Mouse (Mus musculus) heart, adult 2 months (tissue): ENCODE measurements around the gene Svip. TPM values are rescaled to one million over a fixed set of nuclear protein-coding genes. Genes with fewer than 3 reads are reported as not detected.

ENCODE experiments used
- DNase-seq, 2 experiments: peaks; one replicate each; pipeline ENCODE4 v3.0.0; 2021
- H3K27ac ChIP-seq: fragments of 200-600 bp; 2 replicates; pipeline ENCODE4 v1.8.1; 2022
- H3K27me3 ChIP-seq: fragments of 200-500 bp; 2 replicates; pipeline ENCODE4 v1.6.1; 2012; ENCODE audit warnings: mild to moderate bottlenecking, low read length, inconsistent platforms, mixed read lengths; ENCODE audit not compliant: control insufficient read depth, insufficient read depth
- H3K36me3 ChIP-seq: fragments of 200-500 bp; 2 replicates; pipeline ENCODE4 v1.6.1; 2012; ENCODE audit warnings: low read length, inconsistent platforms; ENCODE audit not compliant: control insufficient read depth, insufficient read depth
- H3K4me1 ChIP-seq: fragments of 200-500 bp; 2 replicates; pipeline ENCODE4 v1.6.1; 2011; ENCODE audit warnings: low read length; ENCODE audit not compliant: control insufficient read depth, insufficient read depth
- H3K4me3 ChIP-seq: fragments of 200-600 bp; 2 replicates; pipeline ENCODE4 v1.8.1; 2022
- H3K79me2 ChIP-seq: fragments of 200-500 bp; replicated peaks from 2 replicates; pipeline ENCODE4 v1.6.1; 2012; ENCODE audit warnings: mild to moderate bottlenecking, inconsistent platforms, low read length, moderate library complexity, mixed read lengths; ENCODE audit not compliant: control insufficient read depth, insufficient read depth
- H3K9ac ChIP-seq: fragments of 200-500 bp; 2 replicates; pipeline ENCODE4 v1.6.1; 2012; ENCODE audit warnings: low read depth, mild to moderate bottlenecking, control low read depth, inconsistent platforms, low read length, mixed read lengths
- CTCF ChIP-seq: fragments of 200-600 bp; IDR thresholded peaks from 2 replicates; pipeline ENCODE4 v1.8.1; 2022; ENCODE audit warnings: antibody characterized with exemption, mild to moderate bottlenecking, moderate library complexity
- EP300 ChIP-seq: fragments of 200-500 bp; IDR thresholded peaks from 2 replicates; pipeline ENCODE4 v1.6.1; 2011; ENCODE audit warnings: low read depth, low read length, control low read depth; ENCODE audit not compliant: insufficient read depth
- POLR2A ChIP-seq: fragments of 200-500 bp; IDR thresholded peaks from 2 replicates; pipeline ENCODE4 v1.6.1; 2011; ENCODE audit warnings: mild to moderate bottlenecking, low read depth, low read length, control low read depth; ENCODE audit not compliant: insufficient read depth
- WGBS: fragments of 180-500 bp; shearing (Covaris S2); methylation state at CpG from one replicate; pipeline ENCODE4 v1.1.7; 2018; 5-methylcytosine and 5-hydroxymethylcytosine counted together
- intact Hi-C: fragments of 180-260 bp; cut with DNase I; formaldehyde crosslinking; loops from one replicate; pipeline ENCODE4 v1.15.1; 2025
- long read RNA-seq: library from polyadenylated mRNA; stranded (forward); transcript quantifications from one replicate; pipeline ENCODE4 v2.0.0, GENCODE M21; 2021
- polyA plus RNA-seq: library from polyadenylated mRNA; depleted of rRNA; stranded (reverse); fragments of >200 nt; gene quantifications from 2 replicates; pipeline ENCODE4 v1.2.3, GENCODE M21; 2012; rRNA removed
- total RNA-seq, 2 experiments: library from RNA; stranded (reverse); gene quantifications; 2 replicates each; pipeline ENCODE4 v1.2.3; 2021

Svip gene
- 10 to 100 TPM; 20.2 to 29.2 TPM for total RNA-seq
- polyA plus RNA-seq, result 7.9 and 17.8 TPM in 2 replicates
- long read RNA-seq, transcript Svip-201 (4 exons, 3,053 nt), result major isoform, 61 of 64 reads
- long read RNA-seq, partial matches to known transcripts, result 2 of 64 reads
- long read RNA-seq, other reads (novel, unspliced or antisense), result 0 of 64 reads

DNA sequence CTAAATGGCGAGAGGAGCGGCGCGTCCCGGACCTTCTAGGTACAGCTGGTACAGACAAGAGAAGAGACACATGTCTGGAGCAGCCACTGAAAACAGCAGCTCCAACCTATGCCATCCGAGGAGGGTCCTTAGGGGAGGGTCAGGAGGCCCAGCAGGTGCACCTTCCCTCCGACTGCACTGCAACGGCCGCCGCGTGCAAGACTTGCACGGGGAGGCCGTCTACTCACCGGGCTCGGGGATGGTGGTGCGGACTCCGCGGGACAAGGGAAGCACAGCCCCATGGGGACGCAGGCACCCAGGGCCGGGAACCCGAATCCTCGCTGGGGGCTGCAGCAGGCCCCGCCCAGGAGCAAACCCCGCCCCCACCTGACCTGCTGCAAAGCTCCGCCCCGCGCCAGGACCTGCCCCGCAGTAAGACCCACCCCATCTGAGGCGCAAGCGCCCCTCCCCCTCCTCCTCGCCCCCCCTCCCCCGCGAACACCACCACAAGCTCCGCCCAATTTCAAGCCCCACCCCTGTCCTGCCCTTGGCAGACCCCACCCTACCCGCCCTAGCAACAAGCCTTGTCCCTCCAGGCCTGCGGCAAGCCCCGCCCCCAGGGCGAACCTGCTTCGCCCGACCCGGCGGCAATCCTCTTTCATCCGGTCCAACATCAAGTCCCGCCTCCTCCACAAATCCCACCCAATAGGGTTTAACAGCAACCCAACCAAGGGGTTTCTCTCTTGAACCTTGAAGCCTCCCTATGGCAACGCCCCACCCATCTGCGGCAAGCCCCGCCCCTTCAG is at the start of gene Svip:
TSS of gene Svip (minus strand) at position 508 of the 785 bp plus-strand sequence.
- under 1% methylated on average over 42 of the region's 47 CpGs for WGBS
- H3K4me3 ChIP-seq, result peak within 1 kb of the TSS; percentile 72
- H3K9ac ChIP-seq, result peak within 1 kb of the TSS; percentile 89
- intact Hi-C loops, result no loop called here
- TF ChIP-seq EP300 (no peak), CTCF (no peak), POLR2A (0 out of 2 replicates have a peak, but pooled peaks have one; percentile 25)
- H3K27ac ChIP-seq, result peak within 1 kb of the TSS; percentile 60
- H3K27me3 ChIP-seq, result no peaks in the 10 kb centered on the region
- no peaks in the 10 kb centered on the region for H3K36me3 ChIP-seq
- no peaks in the 10 kb centered on the region for H3K79me2 ChIP-seq
- H3K4me1 ChIP-seq, result no peaks in the 10 kb centered on the region
- DNase-seq, result peak; percentile 82 to 90

DNA sequence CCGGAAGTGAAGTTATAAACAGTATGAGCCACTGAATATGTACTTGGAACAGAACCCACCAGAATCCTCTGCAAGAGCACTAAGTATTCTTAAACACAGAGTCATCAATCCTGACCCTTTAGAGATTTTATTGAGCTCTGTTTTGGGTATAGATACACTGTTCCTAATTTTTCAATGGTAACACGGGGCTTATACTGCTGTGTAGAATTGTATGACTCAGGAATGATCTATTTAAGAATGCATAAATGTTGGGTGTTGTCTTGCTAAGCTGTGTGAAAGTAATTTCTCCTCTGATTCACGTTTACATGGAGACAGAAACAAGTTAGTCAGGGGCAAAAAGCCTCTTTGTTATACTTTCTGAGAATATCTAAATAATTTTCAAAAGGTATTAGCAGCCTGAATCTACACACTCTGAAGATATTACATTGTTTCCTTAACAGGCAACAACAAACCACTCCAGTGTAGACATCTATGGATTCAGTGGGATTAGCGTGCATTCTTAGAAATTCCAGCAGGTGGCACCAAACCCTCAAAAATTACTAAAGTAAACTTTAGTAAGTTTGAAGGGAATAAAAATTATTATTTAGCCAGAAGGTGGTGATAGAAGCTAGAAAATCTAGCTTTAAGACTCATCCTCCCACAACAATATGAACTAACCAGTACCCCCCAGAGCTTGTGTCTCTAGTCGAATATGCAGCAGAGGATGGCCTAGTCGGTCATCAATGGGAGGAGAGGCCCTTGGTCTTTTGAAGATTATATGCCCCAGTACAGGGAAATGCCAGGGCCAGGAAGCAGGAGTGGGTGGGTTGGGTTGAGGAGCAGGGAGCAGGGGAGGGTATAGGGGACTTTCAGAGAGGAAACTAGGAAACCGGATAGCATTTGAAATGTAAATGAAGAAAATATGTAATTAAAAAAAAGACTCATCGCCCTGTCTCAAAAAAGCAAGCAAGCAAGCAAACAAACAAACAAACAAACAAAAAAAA is 32.1 kb upstream of the Svip start:
- Histone ChIP-seq H3K79me2 (no peaks in the 10 kb centered on the region), H3K27me3 (no peaks in the 10 kb centered on the region), H3K9ac (no peak overlapping the region), H3K4me1 (no peaks in the 10 kb centered on the region), H3K4me3 (no peak overlapping the region), H3K27ac (no peak overlapping the region), H3K36me3 (no peaks in the 10 kb centered on the region)
- WGBS, result 44% methylated on average over 8 of the region's 8 CpGs
- no peak for DNase-seq
- peak; percentile 75 for TF ChIP-seq CTCF
- no peak for TF ChIP-seq POLR2A
- no peak for TF ChIP-seq EP300
- intact Hi-C loops, result no loop called here

DNA sequence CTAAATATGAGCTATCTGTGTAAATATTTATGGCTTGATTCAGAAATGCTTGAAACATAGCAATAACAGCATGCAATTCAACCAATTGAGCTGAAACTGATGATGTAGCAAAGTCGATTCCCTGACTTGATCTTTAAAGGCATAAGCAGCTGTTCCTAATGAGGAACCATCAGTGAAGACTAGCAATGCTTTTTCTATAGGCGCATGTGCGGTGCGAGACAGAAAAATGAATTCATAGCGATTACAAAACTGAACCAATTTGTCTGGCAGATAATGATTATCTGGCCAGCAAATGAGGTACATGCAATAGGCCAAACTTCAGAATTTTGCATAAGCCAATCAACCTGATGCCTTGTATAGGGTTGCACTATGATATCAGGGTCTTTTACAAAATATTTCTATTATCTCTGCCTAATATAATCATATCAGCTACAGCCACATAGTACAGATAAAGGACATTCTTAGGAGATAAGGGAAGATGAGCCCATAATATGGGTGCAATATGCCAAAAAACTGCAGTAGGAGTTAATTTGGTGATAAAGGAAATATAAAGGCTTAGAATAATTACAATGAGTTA is 18.3 kb upstream of the Svip start:
- Histone ChIP-seq H3K4me1 (no peaks in the 10 kb centered on the region), H3K4me3 (no peak overlapping the region), H3K9ac (no peak overlapping the region), H3K27me3 (no peaks in the 10 kb centered on the region), H3K79me2 (no peaks in the 10 kb centered on the region), H3K27ac (no peak overlapping the region), H3K36me3 (no peaks in the 10 kb centered on the region)
- intact Hi-C loops, result no loop called here
- no peak for DNase-seq
- TF ChIP-seq EP300 (no peak), CTCF (no peak), POLR2A (no peak)
- 88% methylated on average over 5 of the region's 5 CpGs for WGBS

DNA sequence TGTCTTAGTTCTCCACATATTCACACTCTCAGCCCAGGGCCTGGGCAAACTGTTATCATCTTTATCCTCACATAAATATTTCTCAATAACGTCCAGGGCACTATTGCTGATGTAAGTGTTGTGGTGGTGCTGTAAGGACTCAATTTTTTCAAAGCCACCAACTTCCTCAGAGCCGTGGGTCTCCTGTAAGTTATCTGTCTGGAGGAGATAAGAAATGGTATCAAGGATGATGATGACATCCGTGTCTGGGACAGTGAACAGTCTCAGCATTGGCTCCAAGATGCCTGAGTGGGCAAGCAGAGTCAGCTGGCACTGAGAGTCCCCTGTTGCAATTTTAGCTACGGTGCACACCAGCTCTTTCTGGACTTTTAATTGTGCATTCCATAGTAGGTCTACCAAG is 16.2 kb upstream of the Svip start:
- no peak overlapping the region for H3K27ac ChIP-seq
- no peak for DNase-seq
- H3K79me2 ChIP-seq, result no peaks in the 10 kb centered on the region
- 43% methylated on average over 4 of the region's 4 CpGs for WGBS
- H3K4me1 ChIP-seq, result no peaks in the 10 kb centered on the region
- no peak overlapping the region for H3K9ac ChIP-seq
- no peaks in the 10 kb centered on the region for H3K36me3 ChIP-seq
- intact Hi-C loops, result no loop called here
- no peak overlapping the region for H3K4me3 ChIP-seq
- TF ChIP-seq EP300 (no peak), POLR2A (no peak), CTCF (no peak)
- no peaks in the 10 kb centered on the region for H3K27me3 ChIP-seq

DNA sequence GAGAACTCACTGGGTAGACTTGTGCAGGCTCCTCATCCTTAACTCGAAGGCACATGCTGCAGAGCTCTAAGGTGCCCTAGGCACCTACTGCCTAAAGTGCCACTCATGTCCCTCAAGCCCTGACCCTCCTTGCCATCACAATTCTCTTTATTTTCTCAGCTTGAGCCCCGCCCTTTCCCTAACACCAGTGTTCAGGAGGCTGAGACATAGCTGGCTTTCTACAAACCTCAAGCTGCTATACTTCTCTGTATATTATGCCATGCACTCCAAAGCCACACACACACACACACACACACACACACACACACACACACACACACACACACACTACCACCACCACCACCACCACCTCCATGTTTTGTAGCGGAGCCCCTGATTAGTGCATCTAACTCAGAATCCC is 9.8 kb upstream of the Svip start, which contains the start of gene 1700015G11Rik:
TSS of gene 1700015G11Rik (minus strand) at position 101 of the 400 bp plus-strand sequence.
- Histone ChIP-seq H3K79me2 (no peaks in the 10 kb centered on the region), H3K9ac (no peak within 1 kb of the TSS), H3K36me3 (no peaks in the 10 kb centered on the region), H3K4me1 (no peaks in the 10 kb centered on the region), H3K27ac (no peak within 1 kb of the TSS), H3K4me3 (no peak within 1 kb of the TSS), H3K27me3 (no peaks in the 10 kb centered on the region)
- 65% methylated on average over 3 of the region's 3 CpGs for WGBS
- intact Hi-C loops, result no loop called here
- no peak for DNase-seq
- TF ChIP-seq POLR2A, result no peak
- TF ChIP-seq CTCF, result no peak
- TF ChIP-seq EP300, result no peak
